ENCODE assay signal across 15 mouse cellular contexts in the genomic region with DNA sequence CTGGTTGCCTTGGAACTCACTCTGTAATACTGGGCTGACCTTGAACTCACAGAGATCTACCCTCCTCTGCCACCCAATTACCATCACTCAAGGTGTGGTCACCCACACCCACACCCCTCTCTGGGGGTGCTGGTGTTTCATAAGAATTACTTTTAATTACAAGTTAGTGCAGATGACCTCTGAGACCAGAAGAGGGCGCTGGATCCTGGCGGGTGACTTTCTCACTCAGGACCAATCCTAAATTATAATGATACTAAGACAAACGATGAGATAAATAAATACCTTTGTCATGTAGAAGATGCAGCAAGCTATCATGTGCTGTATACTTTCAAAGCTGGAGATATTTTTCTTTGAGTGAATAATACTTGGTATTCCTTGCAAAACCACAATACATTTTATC.
"Had no signal": no experiment of that assay in that cellular context is flagged by ENCODE, and none has a peak within 500 bp of the region (broad histone marks: within the 10 kb centered on the region; RNA-seq: fewer than 3 reads in every experiment).

No protein-coding gene starts in this region.

- DNase-seq: kidney, adult 18-20 months; kidney, postnatal 10 days; kidney, postnatal 4 days; left cerebral cortex, postnatal 4 days; lung, embryonic 14.5 days; lung, postnatal 10 days; lung, postnatal 4 days; midbrain, embryonic 14.5 days; thymus, adult 18-20 months; thymus, postnatal 14 days had no signal

- H3K4me3 ChIP-seq: limb, embryonic 13.5 days; liver, embryonic 15.5 days; midbrain, embryonic 10.5 days; neural tube, embryonic 12.5 days had no signal

- H3K27me3 ChIP-seq: limb, embryonic 13.5 days; liver, embryonic 15.5 days; neural tube, embryonic 12.5 days had no signal

- H3K9ac ChIP-seq: limb, embryonic 13.5 days; liver, embryonic 15.5 days; lung, embryonic 14.5 days; neural tube, embryonic 12.5 days had no signal

- H3K4me1 ChIP-seq: limb, embryonic 13.5 days; liver, embryonic 15.5 days; midbrain, embryonic 10.5 days; neural tube, embryonic 12.5 days had no signal

- H3K4me2 ChIP-seq: limb, embryonic 13.5 days; liver, embryonic 15.5 days; lung, embryonic 14.5 days; neural tube, embryonic 12.5 days had no signal

- H3K27ac ChIP-seq: limb, embryonic 13.5 days; liver, embryonic 15.5 days; midbrain, embryonic 10.5 days; neural tube, embryonic 12.5 days; stomach, postnatal 0 days had no signal

- H3K36me3 ChIP-seq: limb, embryonic 13.5 days; liver, embryonic 15.5 days; midbrain, embryonic 10.5 days; neural tube, embryonic 12.5 days had no signal

- H3K9me3 ChIP-seq: limb, embryonic 13.5 days; liver, embryonic 15.5 days; midbrain, embryonic 10.5 days; neural tube, embryonic 12.5 days had no signal
